Mouse (Mus musculus) thymus, adult 2 months (tissue): ENCODE measurements around the gene Tmtc1. TPM values are rescaled to one million over a fixed set of nuclear protein-coding genes. Genes with fewer than 3 reads are reported as not detected.

ENCODE experiments used
- DNase-seq: peaks from one replicate; pipeline ENCODE4 v3.0.0; 2021
- H3K27ac ChIP-seq: fragments of 200-500 bp; 2 replicates; pipeline ENCODE4 v1.5.1; 2012; ENCODE audit warnings: low read length, control low read depth; ENCODE audit not compliant: control insufficient read depth, insufficient read depth
- H3K27me3 ChIP-seq: fragments of 200-500 bp; 2 replicates; pipeline ENCODE4 v1.6.1; 2012; ENCODE audit warnings: mild to moderate bottlenecking, low read length, moderate library complexity, mixed read lengths; ENCODE audit not compliant: control insufficient read depth, insufficient read depth
- H3K36me3 ChIP-seq: fragments of 200-500 bp; 2 replicates; pipeline ENCODE4 v1.6.1; 2012; ENCODE audit warnings: mild to moderate bottlenecking, low read length, moderate library complexity; ENCODE audit not compliant: control insufficient read depth, insufficient read depth
- H3K4me1 ChIP-seq: fragments of 200-500 bp; replicated peaks from 2 replicates; pipeline ENCODE4 v1.6.1; 2012; ENCODE audit warnings: low read length; ENCODE audit not compliant: control insufficient read depth, insufficient read depth
- H3K4me3 ChIP-seq: fragments of 200-500 bp; 2 replicates; pipeline ENCODE4 v1.5.1; 2012; ENCODE audit warnings: mild to moderate bottlenecking, low read length, control low read depth, moderate library complexity; ENCODE audit not compliant: control insufficient read depth, insufficient read depth
- CTCF ChIP-seq: fragments of 200-500 bp; IDR thresholded peaks from 2 replicates; pipeline ENCODE4 v1.5.1; 2012; ENCODE audit warnings: mild to moderate bottlenecking, control low read depth, low read length, moderate library complexity, borderline replicate concordance; ENCODE audit not compliant: control insufficient read depth, poor library complexity, insufficient read depth; ENCODE audit errors: extremely low read depth
- POLR2A ChIP-seq: fragments of 200-500 bp; IDR thresholded peaks from 2 replicates; pipeline ENCODE4 v1.6.1; 2012; ENCODE audit warnings: mild to moderate bottlenecking, low read length, control low read depth, moderate library complexity; ENCODE audit not compliant: control insufficient read depth, poor library complexity, insufficient read depth; ENCODE audit errors: extremely low read depth
- WGBS: fragments of 180-500 bp; shearing (Covaris S2); methylation state at CpG from one replicate; pipeline ENCODE4 v1.1.7; 2018; 5-methylcytosine and 5-hydroxymethylcytosine counted together
- polyA plus RNA-seq: library from polyadenylated mRNA; depleted of rRNA; stranded (reverse); fragments of >200 nt; gene quantifications from 2 replicates; pipeline ENCODE4 v1.2.3, GENCODE M21; 2012; rRNA removed

Gene Tmtc1
- polyA plus RNA-seq, 1 experiment: 6.4 TPM

DNA sequence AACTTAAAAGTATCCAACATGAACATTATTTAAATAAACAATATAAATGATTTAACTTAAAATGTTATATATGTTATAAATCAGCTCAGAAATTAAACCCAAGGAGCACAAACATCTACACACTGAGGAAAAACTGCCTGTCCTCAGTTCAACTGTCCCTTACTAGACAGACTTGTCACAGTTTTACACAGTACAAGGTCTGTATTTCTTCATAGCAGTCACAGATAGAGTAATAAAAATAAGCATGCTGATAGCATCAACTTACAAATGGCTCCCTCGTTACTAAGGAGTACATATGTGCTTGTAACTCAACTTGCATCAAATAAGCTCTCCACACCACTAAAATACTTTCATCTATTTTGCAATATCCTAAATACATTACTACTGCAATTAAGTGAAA, 239.1 kb downstream of the Tmtc1 start:
- H3K36me3 ChIP-seq: peaks cover 23% of the 10 kb centered on the region
- DNase-seq: no peak

DNA sequence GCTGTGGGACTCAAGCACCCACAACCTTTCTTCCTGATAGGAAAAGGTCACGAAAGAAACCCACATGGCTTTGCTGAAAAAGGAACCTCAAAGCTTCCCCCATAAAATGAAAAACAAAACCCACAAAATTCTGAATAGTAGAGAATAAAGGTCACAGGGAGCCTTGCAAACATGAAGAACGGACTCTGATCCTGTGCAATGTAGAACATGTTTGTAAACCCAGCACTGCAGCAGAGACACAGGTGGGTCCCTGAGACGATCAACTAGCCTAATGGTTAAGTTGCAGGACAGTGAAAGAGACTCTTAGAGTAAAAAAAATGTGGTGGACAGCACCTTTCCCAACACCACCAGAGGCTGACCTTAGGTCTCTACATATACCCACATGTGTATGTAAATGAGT, 244.5 kb downstream of the Tmtc1 start:
- Histone ChIP-seq H3K27me3 (no peaks in the 10 kb centered on the region), H3K36me3 (peaks cover 46% of the 10 kb centered on the region), H3K27ac (no peak overlapping the region), H3K4me3 (no peak overlapping the region), H3K4me1 (no peaks in the 10 kb centered on the region)
- no peak for DNase-seq
- WGBS: 83% methylated on average over 3 of the region's 3 CpGs
- TF ChIP-seq CTCF (no peak), POLR2A (no peak)

More for the DNA sequence above, 239.1 kb downstream of the Tmtc1 start:
- H3K4me3 ChIP-seq: no peak overlapping the region
- TF ChIP-seq POLR2A (no peak), CTCF (no peak)
- no peaks in the 10 kb centered on the region for H3K27me3 ChIP-seq
- no peak overlapping the region for H3K27ac ChIP-seq
- 92% methylated on average over 1 of the region's 1 CpGs for WGBS
- H3K4me1 ChIP-seq: no peaks in the 10 kb centered on the region

DNA sequence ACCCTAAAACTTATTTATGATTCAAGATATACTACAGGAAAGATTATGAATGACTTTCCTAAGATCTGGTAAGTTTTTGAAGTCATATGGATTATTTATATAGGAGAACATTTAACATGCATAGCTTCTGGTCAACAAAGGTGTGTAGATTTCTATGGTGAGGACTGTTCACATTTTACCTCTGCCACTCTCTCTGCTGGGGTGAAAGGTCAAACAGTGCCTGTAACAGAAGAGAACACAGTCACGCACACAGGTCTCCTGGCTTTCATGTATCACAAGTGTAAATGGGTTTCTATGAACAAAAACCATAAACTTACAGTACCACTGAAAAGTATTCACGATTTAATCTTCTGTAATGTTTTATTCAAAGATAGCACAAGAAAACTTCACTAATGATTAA, 245.0 kb downstream of the Tmtc1 start:
- H3K36me3 ChIP-seq: peaks cover 50% of the 10 kb centered on the region
- H3K4me3 ChIP-seq: no peak overlapping the region
- no peak for DNase-seq
- H3K27ac ChIP-seq: no peak overlapping the region
- TF ChIP-seq POLR2A (no peak), CTCF (no peak)
- WGBS: over 99% methylated on average over 2 of the region's 2 CpGs
- H3K4me1 ChIP-seq: no peaks in the 10 kb centered on the region
- no peaks in the 10 kb centered on the region for H3K27me3 ChIP-seq

DNA sequence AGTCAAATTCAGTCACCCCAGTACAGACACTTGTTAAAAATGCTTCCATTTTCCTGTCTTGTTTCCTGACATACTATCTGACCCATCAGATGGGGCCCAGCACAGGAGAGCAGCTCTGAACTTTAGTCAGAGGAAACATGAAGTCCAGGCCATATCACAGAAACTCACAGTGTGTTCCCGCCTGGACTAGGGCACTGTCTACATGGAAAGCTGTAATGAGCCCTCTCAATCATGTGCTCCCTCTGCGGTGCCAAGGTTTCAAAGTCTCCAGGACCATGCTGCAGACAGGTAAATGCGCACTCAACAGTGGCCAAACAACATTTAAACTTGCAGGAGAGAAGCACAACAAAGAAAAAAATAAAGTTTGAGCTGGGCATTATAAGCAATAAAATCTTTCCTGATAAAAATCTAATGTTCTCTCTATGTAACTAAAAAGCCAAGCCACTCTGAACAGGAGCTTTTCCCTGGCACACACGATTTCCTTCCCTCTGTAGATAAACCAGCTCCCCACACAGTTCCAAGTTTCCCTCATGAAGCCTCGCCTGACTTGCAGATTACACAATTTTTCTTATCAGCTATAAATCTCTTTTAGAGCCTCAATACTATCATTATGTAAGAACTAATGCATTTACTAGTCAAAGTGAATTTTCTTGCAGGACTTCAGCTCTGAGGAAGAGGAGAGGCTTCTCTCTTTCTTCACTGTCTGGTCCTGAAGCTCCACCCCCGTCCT, 250.1 kb downstream of the Tmtc1 start:
- WGBS: 96% methylated on average over 6 of the region's 6 CpGs
- no peak overlapping the region for H3K27ac ChIP-seq
- DNase-seq: no peak
- H3K36me3 ChIP-seq: peaks cover 40% of the 10 kb centered on the region
- no peaks in the 10 kb centered on the region for H3K4me1 ChIP-seq
- no peaks in the 10 kb centered on the region for H3K27me3 ChIP-seq
- no peak for TF ChIP-seq POLR2A
- TF ChIP-seq CTCF: no peak
- H3K4me3 ChIP-seq: no peak overlapping the region

DNA sequence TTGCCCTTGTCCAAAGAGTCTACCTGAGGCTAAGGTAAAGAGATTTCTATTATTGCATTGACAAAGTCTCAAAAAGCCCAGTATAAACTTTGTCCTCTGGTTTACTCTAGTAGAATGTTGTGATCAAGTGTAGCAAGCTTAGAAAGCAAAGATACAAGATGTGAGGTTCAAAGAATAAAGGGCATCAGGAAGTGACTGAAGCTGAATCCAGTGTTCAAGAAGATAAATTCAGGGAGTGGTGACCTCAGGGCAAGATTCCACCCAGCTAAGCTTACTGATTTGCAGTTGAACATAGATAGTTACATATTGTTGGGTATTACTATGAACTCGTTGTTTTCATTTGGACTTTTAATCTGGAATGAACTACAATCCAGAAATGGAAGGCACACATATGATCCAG, 258.5 kb downstream of the Tmtc1 start:
- no peak for DNase-seq
- TF ChIP-seq POLR2A (no peak), CTCF (no peak)
- WGBS: 94% methylated on average over 1 of the region's 1 CpGs
- Histone ChIP-seq H3K27ac (no peak overlapping the region), H3K36me3 (peaks cover 46% of the 10 kb centered on the region), H3K27me3 (no peaks in the 10 kb centered on the region), H3K4me3 (no peak overlapping the region), H3K4me1 (no peaks in the 10 kb centered on the region)

Other genes with a start within 250 kb of the Tmtc1 start
- 27.9 and 32.3 TPM in 2 replicates for gene Ergic2, start 232.0 kb downstream of the Tmtc1 start, polyA plus RNA-seq